Mouse (Mus musculus): ENCODE measurements at regions not wholly inside any gene's neighbourhood (a gene's known extent, or its start where the extent isn't known, plus 50 kb on each side); places are given as distances from the start of the nearest gene placed in this dataset.

DNA sequence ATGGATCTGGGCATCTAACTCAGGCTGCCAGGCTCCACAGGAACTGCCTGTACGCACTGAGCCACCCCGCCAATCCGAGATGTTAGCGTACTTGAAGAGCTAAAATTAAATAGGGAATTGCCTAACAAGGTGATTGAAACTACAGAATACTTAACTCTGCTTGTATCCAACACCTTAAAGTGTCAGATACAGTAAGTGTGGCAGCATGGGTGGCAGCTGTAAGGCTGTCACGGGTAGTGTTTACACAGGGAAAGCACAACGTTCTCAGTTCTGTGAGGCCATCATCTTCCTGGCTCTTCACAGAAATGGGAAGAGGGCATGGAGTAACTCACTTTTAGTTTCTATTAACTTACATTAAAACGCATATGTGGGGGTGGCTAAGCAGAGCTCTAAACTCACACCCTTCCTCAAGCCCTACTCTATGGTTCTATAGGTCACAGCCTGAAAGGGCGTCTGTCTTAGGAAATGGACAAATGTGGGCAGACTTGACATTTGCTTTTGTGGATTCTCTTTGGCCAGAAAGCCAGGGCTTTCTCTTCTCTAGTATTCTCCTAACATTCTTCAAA lies 325.2 kb upstream of the Jarid2 start:
- DNase-seq: no peak

DNA sequence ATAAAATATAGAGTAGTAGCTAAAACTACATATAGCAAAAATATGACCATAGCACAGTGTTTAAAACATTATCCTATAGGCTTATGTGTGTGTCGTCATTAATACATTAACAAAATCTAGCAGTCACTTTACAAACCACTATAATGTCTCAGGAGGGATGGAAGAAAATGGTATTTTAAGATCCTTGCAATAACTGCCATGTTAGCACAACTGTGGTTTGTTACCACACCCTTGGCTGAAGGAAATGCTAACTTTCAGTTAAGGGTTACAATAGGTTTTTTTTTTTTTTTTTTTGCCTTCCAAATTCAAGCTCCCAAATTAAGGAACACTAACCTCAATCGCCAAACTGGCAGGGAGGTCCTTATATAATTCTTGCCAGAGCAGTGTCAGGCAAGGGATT lies 322.0 kb upstream of the Jarid2 start:
- no peak for DNase-seq

GRCm38 (mm10) chr13:44408619-44408959 lies 320.7 kb upstream of the Jarid2 start:
- no peak for DNase-seq

DNA sequence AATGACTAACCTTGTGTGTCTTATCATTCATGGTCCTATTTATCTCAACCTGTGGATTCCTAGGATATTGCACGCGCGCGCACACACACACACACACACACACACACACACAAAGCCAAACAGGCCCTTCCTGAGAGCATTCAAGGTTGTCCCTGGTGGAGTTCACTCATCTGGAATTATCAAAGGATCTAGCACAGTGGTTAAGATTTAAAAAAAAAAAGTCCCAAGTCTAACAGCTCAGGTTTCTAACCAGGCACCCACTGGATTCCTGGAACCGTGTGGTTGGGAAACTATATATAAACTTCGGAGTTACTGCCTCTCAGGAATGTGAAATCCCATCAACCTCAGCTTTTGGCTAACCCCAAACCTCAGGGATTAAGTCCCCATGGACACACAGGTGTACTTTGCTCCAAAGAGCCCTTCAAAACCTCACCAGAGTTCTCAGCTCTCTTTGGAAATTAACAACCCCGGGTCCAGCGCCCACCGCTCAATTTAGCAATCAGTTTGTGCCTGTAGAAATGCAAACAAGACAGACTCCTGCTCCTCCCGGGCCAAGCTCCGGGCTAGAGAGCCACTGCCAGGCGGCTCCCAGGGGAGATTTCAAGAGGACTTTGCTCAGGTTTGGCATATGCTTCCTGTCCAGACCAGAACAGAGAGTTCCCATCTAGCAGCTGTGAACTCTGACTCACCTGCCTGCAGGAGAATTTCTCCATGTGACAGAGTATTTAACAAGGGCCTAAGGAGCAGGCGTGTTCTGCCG lies 320.1 kb upstream of the Jarid2 start:
- peak; percentile 31 for DNase-seq

- DNase-seq: no peak
These were observed 319.6 kb upstream of the Jarid2 start for GRCm38 (mm10) chr13:44409720-44410047.

- DNase-seq: no peak
These were observed 317.3 kb upstream of the Jarid2 start for GRCm38 (mm10) chr13:44411781-44412496.

GRCm38 (mm10) chr13:44413305-44413704 lies 316.0 kb upstream of the Jarid2 start:
- no peak for DNase-seq

DNA sequence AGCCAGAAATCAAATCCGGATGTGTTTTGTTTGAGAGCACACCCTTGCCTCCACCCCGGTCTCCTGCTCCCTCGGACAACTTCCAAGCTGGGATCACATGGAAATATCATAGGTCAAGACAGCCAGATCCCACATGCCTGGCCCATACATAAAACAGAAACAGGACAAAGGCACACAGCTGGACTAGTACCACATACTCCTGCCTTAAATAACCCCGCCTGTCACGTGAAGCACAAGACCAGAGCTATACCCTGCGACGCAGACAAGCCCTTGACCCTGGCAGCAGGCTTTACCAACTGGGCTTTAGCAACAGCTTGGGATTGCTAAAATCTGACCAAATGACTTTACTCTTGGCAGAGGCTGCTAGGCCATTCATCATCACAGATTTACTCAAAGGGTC lies 313.3 kb upstream of the Jarid2 start:
- DNase-seq: no peak

- DNase-seq: no peak
These were observed 312.3 kb upstream of the Jarid2 start for GRCm38 (mm10) chr13:44416986-44417385.

DNA sequence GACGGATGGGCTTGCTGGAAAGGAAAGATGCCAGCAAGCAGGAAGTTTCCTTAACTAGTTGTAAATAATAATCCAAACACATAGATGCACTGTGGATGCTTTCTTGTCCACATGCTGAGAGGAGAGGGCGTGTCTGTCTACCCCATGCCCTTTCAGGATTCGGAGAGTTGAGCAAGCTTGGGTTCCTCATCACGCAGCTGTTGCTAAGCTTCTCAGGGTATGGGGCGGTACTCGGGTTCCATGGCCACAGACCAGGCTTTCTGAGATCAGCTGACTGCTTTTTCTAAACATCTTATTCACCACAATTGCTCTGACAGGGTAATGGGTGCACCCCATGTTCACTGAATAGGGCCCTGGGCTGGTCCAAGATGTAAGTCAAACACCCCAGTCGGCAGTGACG lies 310.2 kb upstream of the Jarid2 start:
- DNase-seq: no peak

- DNase-seq: no peak
These were observed 309.6 kb upstream of the Jarid2 start for GRCm38 (mm10) chr13:44419472-44420226.

DNA sequence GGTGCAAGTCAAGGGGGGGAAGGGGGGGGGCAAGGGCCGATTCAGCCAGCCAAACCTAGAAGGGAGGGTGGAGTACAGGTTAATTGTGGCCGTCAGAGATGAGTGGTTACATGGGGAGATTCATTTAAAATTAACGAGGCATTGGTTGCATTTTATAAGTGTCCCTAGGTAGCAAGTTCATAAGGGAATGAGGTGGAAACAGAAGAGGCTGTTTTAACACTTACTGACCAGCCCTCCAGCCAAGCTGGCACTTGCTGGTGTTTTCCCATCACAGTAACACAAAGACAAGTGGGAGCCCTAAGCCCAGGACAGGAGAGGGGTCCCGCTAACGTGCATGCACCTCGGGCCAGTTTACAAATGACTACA lies 309.1 kb upstream of the Jarid2 start:
- DNase-seq: no peak

DNA sequence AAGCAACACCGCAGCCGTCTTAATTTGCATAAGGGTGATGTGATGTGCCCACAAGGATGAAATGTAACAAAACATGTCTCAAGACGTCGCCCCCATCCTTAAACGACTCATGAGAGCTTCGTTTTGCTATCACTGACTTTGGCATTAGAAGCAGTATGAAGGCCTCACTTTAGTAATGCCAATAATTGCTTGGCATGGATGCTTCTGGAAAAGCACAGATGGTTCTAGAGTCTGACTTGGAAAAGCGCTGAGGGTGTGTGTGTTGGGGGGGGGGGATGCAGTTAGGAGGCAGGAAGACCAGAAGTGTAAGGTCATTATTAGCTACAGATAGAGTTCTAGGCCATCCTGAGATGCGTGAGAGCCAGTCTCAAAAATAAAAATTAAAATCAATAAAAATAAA lies 308.3 kb upstream of the Jarid2 start:
- DNase-seq: no peak

- no peak for DNase-seq
These were observed 307.8 kb upstream of the Jarid2 start for GRCm38 (mm10) chr13:44421426-44421825.

- no peak for DNase-seq
These were observed 307.4 kb upstream of the Jarid2 start for GRCm38 (mm10) chr13:44421922-44422321.

DNA sequence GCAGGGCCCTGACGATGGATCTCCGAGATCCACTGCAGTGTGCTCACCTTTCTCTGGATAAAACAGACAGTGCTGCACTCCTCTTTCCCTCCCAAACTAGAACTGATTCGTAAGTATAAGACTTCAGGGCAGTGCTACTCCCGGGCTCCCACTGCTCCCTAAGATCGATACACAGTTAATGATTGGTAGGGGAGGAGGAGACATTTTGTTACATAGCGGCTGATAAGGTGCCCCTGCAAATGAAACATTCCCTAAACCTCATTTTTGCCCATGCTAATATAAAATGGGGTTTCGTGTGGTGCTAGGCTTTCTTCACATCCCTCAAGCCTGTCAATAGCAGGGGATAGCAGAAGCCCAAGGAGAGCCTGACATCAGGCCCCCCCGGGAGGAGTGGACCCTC lies 298.8 kb upstream of the Jarid2 start:
- DNase-seq: no peak

GRCm38 (mm10) chr13:44437709-44438108 lies 291.6 kb upstream of the Jarid2 start:
- no peak for DNase-seq

DNA sequence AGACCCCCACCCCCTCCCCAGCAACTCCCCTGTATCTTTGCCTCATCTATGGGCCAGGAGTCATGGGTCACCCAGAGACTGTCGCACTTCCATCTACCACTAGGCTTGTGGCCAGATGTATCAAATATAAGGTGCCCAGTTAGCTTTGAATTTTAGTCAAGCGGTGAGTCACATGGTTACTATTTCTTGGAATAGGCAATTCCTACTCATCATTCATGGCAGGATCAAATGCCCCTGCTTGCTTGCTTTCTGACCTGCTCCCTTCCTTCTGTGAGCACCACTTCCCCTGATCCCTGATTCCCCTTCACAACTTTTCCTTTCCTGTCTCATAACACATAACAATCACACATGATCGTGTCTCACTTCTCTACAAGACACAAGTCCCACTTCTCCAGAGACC lies 288.2 kb upstream of the Jarid2 start:
- DNase-seq: no peak

DNA sequence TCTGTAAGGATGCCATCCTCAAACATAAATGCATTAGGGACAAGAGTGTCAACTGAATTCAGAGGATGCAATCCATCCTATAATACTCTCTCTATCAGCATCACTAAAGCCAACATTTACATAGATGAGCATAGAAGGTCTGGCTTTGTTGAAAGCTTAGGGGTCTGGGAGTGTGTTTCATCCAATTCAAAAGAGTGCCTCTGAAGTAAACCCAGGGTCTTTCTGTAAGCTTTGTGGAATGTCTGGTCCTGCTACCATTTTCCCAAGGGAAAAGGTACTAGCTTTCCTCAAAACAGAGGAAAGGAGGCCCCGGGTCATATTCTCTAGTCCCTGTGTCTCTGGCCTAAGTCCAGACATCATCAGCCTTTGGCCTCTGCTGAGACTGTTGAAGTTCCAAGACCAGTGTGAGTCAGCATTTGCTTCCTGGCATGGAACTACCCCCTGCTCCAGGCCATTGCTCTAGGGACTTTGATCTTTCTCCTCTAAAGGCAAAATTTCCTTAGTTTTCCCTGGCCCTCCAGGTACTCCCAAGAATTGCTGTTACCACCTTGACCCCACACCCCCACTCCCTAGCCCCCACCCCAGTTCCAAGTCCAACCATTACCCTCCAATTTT lies 280.0 kb upstream of the Jarid2 start:
- peak; percentile 16 for DNase-seq

DNA sequence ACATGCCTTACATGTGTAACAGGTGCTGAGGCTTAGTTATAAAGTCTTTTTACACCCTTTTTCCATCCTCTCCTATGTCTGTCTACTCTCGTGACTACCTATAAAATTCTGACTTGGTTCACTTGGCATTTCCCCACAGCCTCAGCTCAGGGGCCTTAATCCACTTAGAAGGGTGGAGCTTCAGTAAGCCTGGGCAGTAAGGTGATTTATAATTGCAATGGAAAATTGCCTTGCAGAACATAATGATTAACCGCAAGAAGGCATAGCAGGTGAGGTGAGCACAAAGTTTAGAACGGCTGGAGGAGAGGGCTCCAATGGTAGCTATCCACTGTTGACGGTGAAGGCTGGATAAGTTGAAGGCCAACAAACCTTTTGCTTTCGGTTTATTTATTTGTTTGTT lies 278.1 kb upstream of the Jarid2 start:
- no peak for DNase-seq

GRCm38 (mm10) chr13:44453131-44453530 lies 276.1 kb upstream of the Jarid2 start:
- no peak for DNase-seq

DNA sequence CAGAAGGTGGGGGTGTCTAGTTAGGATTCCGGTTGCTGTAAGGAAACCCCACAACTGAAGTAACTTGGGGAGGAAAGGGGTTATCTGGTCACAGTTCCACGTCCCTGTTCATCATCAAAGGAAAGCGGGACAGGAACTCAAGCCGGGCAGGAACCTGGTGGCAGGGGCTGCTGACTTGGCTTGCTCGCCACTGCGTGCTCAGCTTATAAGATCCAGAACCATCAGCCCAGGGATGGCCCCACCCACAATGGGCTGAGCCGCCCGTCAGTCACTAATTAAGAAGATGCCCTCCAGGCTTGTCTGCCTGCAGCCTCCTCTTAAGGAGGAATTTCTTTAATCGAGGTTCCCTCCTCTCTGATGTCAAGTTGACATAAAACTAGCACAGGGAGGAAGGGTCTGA lies 275.1 kb upstream of the Jarid2 start:
- no peak for DNase-seq

- DNase-seq: no peak
These were observed 274.1 kb upstream of the Jarid2 start for GRCm38 (mm10) chr13:44455193-44455592.

Measured in gastrocnemius, postnatal 10 days (tissue).